Mouse (Mus musculus) intestine, embryonic 16.5 days (tissue): ENCODE measurements around the gene Fkbp4. TPM values are rescaled to one million over a fixed set of nuclear protein-coding genes. Genes with fewer than 3 reads are reported as not detected.

Experiments used
- ATAC-seq: fragments of 200-750 bp; cut with Nextera tagmentation; 2 replicates; pipeline ENCODE4 v1.8.0; 2017; ENCODE audit warnings: moderate TSS enrichment, moderate library complexity
- H3K27ac ChIP-seq: fragments of 300-500 bp; sonication (generic); 2 replicates; pipeline ENCODE4 v1.5.1; 2014; ENCODE audit warnings: mild to moderate bottlenecking, low read length
- H3K27me3 ChIP-seq: fragments of 300-500 bp; sonication (generic); replicated peaks from 2 replicates; pipeline ENCODE4 v1.6.1; 2014; ENCODE audit warnings: low read length, control low read depth, mixed read lengths; ENCODE audit not compliant: control insufficient read depth, insufficient read depth
- H3K36me3 ChIP-seq: fragments of 300-500 bp; sonication (generic); 2 replicates; pipeline ENCODE4 v1.6.1; 2014; ENCODE audit warnings: low read length, control low read depth; ENCODE audit not compliant: control insufficient read depth, insufficient read depth
- H3K4me1 ChIP-seq: fragments of 300-500 bp; sonication (generic); 2 replicates; pipeline ENCODE4 v1.6.1; 2014; ENCODE audit warnings: low read length, control low read depth, mixed read lengths; ENCODE audit not compliant: control insufficient read depth, insufficient read depth
- H3K4me2 ChIP-seq: fragments of 300-500 bp; sonication (generic); 2 replicates; pipeline ENCODE4 v1.6.1; 2014; ENCODE audit warnings: low read depth, low read length, control low read depth
- H3K4me3 ChIP-seq: fragments of 300-500 bp; sonication (generic); 2 replicates; pipeline ENCODE4 v1.5.1; 2014; ENCODE audit warnings: mild to moderate bottlenecking, low read length
- H3K9ac ChIP-seq: fragments of 300-500 bp; sonication (generic); 2 replicates; pipeline ENCODE4 v1.6.1; 2014; ENCODE audit warnings: low read depth, low read length
- H3K9me3 ChIP-seq: fragments of 300-500 bp; sonication (generic); 2 replicates; pipeline ENCODE4 v1.6.1; 2016; ENCODE audit warnings: low read length, control low read depth; ENCODE audit not compliant: control insufficient read depth
- WGBS: fragments of 180-500 bp; shearing (Covaris S2); extraction: QIAGEN DNeasy Blood & Tissue Kit; methylation state at CpG from one replicate; pipeline ENCODE4 v1.1.7; 2014; 5-methylcytosine and 5-hydroxymethylcytosine counted together
- polyA plus RNA-seq: library from polyadenylated mRNA; unstranded; fragments of >200 nt; fragmentation: Nextera tagmentation; extraction: Ambion mirVana; gene quantifications from 2 replicates; pipeline ENCODE4 v1.2.1, GENCODE M21; 2015

Fkbp4 gene
- polyA plus RNA-seq, 1 experiment from 2014 or later: 516 TPM

GRCm38 (mm10) chr6:128464996-128465395 lies 26.5 kb upstream of the Fkbp4 start:
- Histone ChIP-seq H3K4me3 (no peak overlapping the region), H3K36me3 (no peaks in the 10 kb centered on the region), H3K27me3 (no peaks in the 10 kb centered on the region), H3K4me2 (no peak overlapping the region), H3K9ac (no peak overlapping the region), H3K9me3 (no peaks in the 10 kb centered on the region), H3K27ac (no peak overlapping the region), H3K4me1 (no peaks in the 10 kb centered on the region; the same call in 1 of the 2 replicates)
- no peak for ATAC-seq
- 82% methylated on average over 4 of the region's 4 CpGs for WGBS

- H3K27ac ChIP-seq: no peak overlapping the region
- no peak overlapping the region for H3K4me2 ChIP-seq
- no peak overlapping the region for H3K4me3 ChIP-seq
- H3K9me3 ChIP-seq: no peaks in the 10 kb centered on the region
- no peak for ATAC-seq
- no peaks in the 10 kb centered on the region; the same call in 1 of the 2 replicates for H3K4me1 ChIP-seq
- no peak overlapping the region for H3K9ac ChIP-seq
- H3K36me3 ChIP-seq: no peaks in the 10 kb centered on the region
- no peaks in the 10 kb centered on the region for H3K27me3 ChIP-seq
These were observed 23.1 kb upstream of the Fkbp4 start for GRCm38 (mm10) chr6:128461606-128462005.

- Histone ChIP-seq H3K9ac (no peak overlapping the region), H3K27me3 (no peaks in the 10 kb centered on the region), H3K36me3 (no peaks in the 10 kb centered on the region), H3K4me2 (no peak overlapping the region), H3K9me3 (no peaks in the 10 kb centered on the region), H3K4me1 (no peaks in the 10 kb centered on the region; the same call in 1 of the 2 replicates), H3K4me3 (no peak overlapping the region), H3K27ac (no peak overlapping the region)
- 76% methylated on average over 14 of the region's 14 CpGs for WGBS
- no peak for ATAC-seq
These were observed 22.4 kb upstream of the Fkbp4 start for GRCm38 (mm10) chr6:128460729-128461503.

- H3K9ac ChIP-seq: no peak overlapping the region
- no peak overlapping the region for H3K4me2 ChIP-seq
- H3K9me3 ChIP-seq: no peaks in the 10 kb centered on the region
- no peak for ATAC-seq
- no peaks in the 10 kb centered on the region for H3K27me3 ChIP-seq
- H3K4me3 ChIP-seq: no peak overlapping the region
- H3K4me1 ChIP-seq: no peaks in the 10 kb centered on the region; the same call in 1 of the 2 replicates
- H3K36me3 ChIP-seq: no peaks in the 10 kb centered on the region
- WGBS: 35% methylated on average over 2 of the region's 2 CpGs
- no peak overlapping the region for H3K27ac ChIP-seq
These were observed 21.8 kb upstream of the Fkbp4 start for GRCm38 (mm10) chr6:128460321-128460720.

GRCm38 (mm10) chr6:128457186-128457585 lies 18.7 kb upstream of the Fkbp4 start:
- 76% methylated on average over 5 of the region's 5 CpGs for WGBS

GRCm38 (mm10) chr6:128455835-128456605 lies 17.5 kb upstream of the Fkbp4 start:
- no peak overlapping the region for H3K9ac ChIP-seq
- no peaks in the 10 kb centered on the region for H3K36me3 ChIP-seq
- H3K4me2 ChIP-seq: no peak overlapping the region
- no peak overlapping the region for H3K27ac ChIP-seq
- no peaks in the 10 kb centered on the region; the same call in 1 of the 2 replicates for H3K4me1 ChIP-seq
- 71% methylated on average over 12 of the region's 12 CpGs for WGBS
- H3K9me3 ChIP-seq: no peaks in the 10 kb centered on the region
- ATAC-seq: no peak
- H3K27me3 ChIP-seq: no peaks in the 10 kb centered on the region
- no peak overlapping the region for H3K4me3 ChIP-seq

More at GRCm38 (mm10) chr6:128457186-128457585, 18.7 kb upstream of the Fkbp4 start:
- H3K4me1 ChIP-seq: no peaks in the 10 kb centered on the region; the same call in 1 of the 2 replicates
- H3K4me3 ChIP-seq: no peak overlapping the region
- H3K9me3 ChIP-seq: no peaks in the 10 kb centered on the region
- no peak overlapping the region for H3K9ac ChIP-seq
- no peaks in the 10 kb centered on the region for H3K36me3 ChIP-seq
- ATAC-seq: no peak
- no peaks in the 10 kb centered on the region for H3K27me3 ChIP-seq
- H3K4me2 ChIP-seq: no peak overlapping the region
- H3K27ac ChIP-seq: no peak overlapping the region

GRCm38 (mm10) chr6:128447063-128447462 lies 8.6 kb upstream of the Fkbp4 start:
- WGBS: 95% methylated on average over 5 of the region's 5 CpGs
- Histone ChIP-seq H3K9me3 (no peaks in the 10 kb centered on the region), H3K4me3 (no peak overlapping the region), H3K27me3 (no peaks in the 10 kb centered on the region), H3K9ac (no peak overlapping the region), H3K4me2 (no peak overlapping the region), H3K36me3 (no peaks in the 10 kb centered on the region), H3K4me1 (no peaks in the 10 kb centered on the region), H3K27ac (no peak overlapping the region)
- no peak for ATAC-seq

- Histone ChIP-seq H3K36me3 (no peaks in the 10 kb centered on the region), H3K4me1 (no peaks in the 10 kb centered on the region), H3K4me3 (peak overlapping the region; percentile 0; the same call in 1 of the 2 replicates), H3K4me2 (peak overlapping the region; percentile 21; the same call in 1 of the 2 replicates), H3K27ac (no peak overlapping the region), H3K9me3 (no peaks in the 10 kb centered on the region), H3K27me3 (no peaks in the 10 kb centered on the region), H3K9ac (peak overlapping the region; percentile 25; the same call in 1 of the 2 replicates)
- peak; percentile 83 for ATAC-seq
- 15% methylated on average over 14 of the region's 14 CpGs for WGBS
These were observed 7.5 kb upstream of the Fkbp4 start for GRCm38 (mm10) chr6:128445761-128446535.

- H3K4me3 ChIP-seq: no peak overlapping the region
- peaks cover 10% of the 10 kb centered on the region for H3K36me3 ChIP-seq
- H3K4me1 ChIP-seq: peaks cover 17% of the 10 kb centered on the region
- H3K9me3 ChIP-seq: no peaks in the 10 kb centered on the region
- no peak overlapping the region for H3K4me2 ChIP-seq
- no peaks in the 10 kb centered on the region for H3K27me3 ChIP-seq
- 95% methylated on average over 2 of the region's 2 CpGs for WGBS
- H3K27ac ChIP-seq: no peak overlapping the region
- no peak for ATAC-seq
- no peak overlapping the region for H3K9ac ChIP-seq
These were observed 1.8 kb upstream of the Fkbp4 start for GRCm38 (mm10) chr6:128440238-128440637.
